Mouse (Mus musculus): ENCODE measurements around the gene Pigk. TPM values are rescaled to one million over a fixed set of nuclear protein-coding genes. Genes with fewer than 3 reads are reported as not detected.

The Pigk gene
- polyA plus RNA-seq, 1 experiment from 2014 or later, result 47.9 TPM

DNA sequence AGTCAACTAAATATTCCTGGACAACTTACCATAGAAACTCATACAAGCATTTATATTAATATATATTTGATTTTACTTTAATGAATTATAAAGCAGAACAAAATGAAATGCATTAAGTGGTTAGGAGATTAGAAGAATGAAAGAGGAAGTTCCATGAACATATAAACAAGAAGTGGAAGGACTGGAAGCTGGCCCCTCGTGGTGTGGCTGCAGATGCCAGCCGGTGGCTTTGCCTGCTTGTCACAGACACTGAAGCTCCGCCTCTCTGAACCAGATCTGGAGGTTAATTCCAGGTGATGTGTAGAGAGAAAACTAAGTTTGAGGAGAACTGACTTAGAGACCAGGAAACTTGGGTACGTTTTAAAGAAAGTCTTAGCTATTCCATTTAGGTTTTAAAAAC, 181.0 kb downstream of the Pigk start:
- H3K4me2 ChIP-seq, result no peak overlapping the region
- H3K27me3 ChIP-seq, result no peaks in the 10 kb centered on the region
- H3K4me3 ChIP-seq, result no peak overlapping the region
- no peaks in the 10 kb centered on the region for H3K36me3 ChIP-seq
- H3K27ac ChIP-seq, result no peak overlapping the region
- ATAC-seq (ENCODE audit: low FRiP score), result no peak
- no peaks in the 10 kb centered on the region for H3K4me1 ChIP-seq (replicated peaks)
- no peaks in the 10 kb centered on the region for H3K9me3 ChIP-seq
- H3K9ac ChIP-seq, result no peak overlapping the region
- WGBS, result 70% methylated on average over 4 of the region's 4 CpGs

DNA sequence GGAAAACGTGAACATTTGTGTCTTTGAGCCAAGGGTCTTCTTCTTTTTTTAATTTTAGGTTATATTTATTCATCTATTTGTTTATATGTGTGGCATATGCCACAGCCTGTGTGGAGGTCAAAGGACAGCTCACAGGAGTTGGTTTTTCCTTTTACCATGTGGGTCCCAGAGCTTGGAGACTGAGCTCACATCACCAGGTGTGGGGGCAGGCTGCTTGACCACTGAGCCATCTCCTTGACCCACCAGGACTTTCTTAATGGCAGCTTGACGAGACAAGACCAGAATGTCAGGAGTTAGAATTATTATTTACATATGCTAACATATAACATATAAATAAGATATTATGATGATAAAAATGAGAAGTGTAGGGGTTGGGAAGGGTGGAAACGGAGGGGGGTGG, 182.2 kb downstream of the Pigk start:
- no peak for ATAC-seq (ENCODE audit: low FRiP score)
- H3K27me3 ChIP-seq, result no peaks in the 10 kb centered on the region
- no peak overlapping the region for H3K4me3 ChIP-seq
- 72% methylated on average over 3 of the region's 3 CpGs for WGBS
- H3K36me3 ChIP-seq, result no peaks in the 10 kb centered on the region
- no peak overlapping the region for H3K9ac ChIP-seq
- no peak overlapping the region for H3K27ac ChIP-seq
- no peak overlapping the region for H3K4me2 ChIP-seq
- H3K4me1 ChIP-seq (replicated peaks), result no peaks in the 10 kb centered on the region
- H3K9me3 ChIP-seq, result no peaks in the 10 kb centered on the region

DNA sequence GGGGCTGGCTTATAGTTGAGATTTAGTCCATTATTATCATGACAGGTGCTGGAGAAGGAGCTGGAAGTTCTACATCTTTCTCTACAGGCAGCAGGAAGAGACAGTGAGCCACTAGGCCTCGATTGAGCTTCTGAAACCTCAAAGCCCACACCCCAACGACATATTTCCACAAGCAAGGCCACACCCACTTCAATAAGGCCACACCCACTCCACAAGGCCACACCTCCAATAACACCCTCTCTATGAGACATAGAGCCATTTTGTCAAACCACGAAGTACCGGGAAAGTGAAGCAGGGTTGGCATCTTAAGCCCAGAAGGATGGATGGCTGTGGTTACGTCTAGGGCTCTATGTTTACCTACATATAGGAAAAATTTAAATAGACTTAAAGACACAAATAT, 183.3 kb downstream of the Pigk start:
- 86% methylated on average over 5 of the region's 5 CpGs for WGBS
- no peak for ATAC-seq (ENCODE audit: low FRiP score)

DNA sequence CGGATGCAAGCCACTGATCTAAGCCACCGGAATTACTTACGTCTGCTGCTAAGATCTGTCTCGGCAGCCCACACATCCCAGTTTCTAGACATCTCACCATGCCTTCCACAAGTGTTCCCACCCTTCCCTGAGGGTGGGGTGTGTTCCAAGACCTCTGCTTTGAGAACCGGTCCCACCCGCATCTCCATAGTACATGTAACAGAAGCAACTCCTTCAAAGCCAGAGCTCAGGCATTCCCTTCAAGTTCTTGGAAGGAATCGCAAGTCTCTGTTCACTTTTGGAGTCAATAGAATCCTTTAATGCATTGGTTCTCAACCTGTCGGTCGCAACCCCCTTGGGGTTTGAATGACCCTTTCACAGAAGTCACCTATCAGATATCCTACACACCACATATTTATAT, 185.0 kb downstream of the Pigk start:
- Histone ChIP-seq H3K27me3 (no peaks in the 10 kb centered on the region), H3K4me3 (no peak overlapping the region), H3K4me1 (replicated peaks) (no peaks in the 10 kb centered on the region), H3K27ac (no peak overlapping the region), H3K36me3 (no peaks in the 10 kb centered on the region), H3K4me2 (no peak overlapping the region), H3K9ac (no peak overlapping the region), H3K9me3 (no peaks in the 10 kb centered on the region)
- WGBS, result 94% methylated on average over 9 of the region's 9 CpGs
- ATAC-seq (ENCODE audit: low FRiP score), result no peak

More for the DNA sequence above, 183.3 kb downstream of the Pigk start:
- no peaks in the 10 kb centered on the region for H3K27me3 ChIP-seq
- no peak overlapping the region for H3K4me2 ChIP-seq
- no peak overlapping the region for H3K4me3 ChIP-seq
- no peaks in the 10 kb centered on the region for H3K36me3 ChIP-seq
- no peaks in the 10 kb centered on the region for H3K9me3 ChIP-seq
- H3K27ac ChIP-seq, result no peak overlapping the region
- no peaks in the 10 kb centered on the region for H3K4me1 ChIP-seq (replicated peaks)
- H3K9ac ChIP-seq, result no peak overlapping the region

DNA sequence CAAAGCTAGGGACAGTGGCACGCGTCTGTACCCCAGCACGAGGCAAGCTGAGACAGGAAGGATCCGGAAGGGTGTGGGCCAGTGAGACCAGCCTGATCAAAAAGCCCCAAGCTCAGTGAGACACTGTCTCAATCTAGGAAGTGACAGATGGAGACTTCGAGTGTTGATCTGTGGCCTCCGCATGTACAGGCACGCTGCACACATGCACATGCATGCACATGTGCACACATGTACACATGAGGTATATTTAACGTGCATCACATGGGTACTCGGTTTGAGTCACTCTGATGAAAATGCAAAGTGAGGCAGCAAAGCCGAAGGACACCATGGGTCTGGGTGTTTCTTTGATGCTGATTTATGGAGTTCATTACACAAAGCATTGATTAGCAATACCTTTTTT, 191.1 kb downstream of the Pigk start:
- no peak overlapping the region for H3K4me3 ChIP-seq
- peaks cover 7% of the 10 kb centered on the region for H3K4me1 ChIP-seq (replicated peaks)
- H3K36me3 ChIP-seq, result no peaks in the 10 kb centered on the region
- H3K27ac ChIP-seq, result no peak overlapping the region
- H3K9me3 ChIP-seq, result no peaks in the 10 kb centered on the region
- no peak for ATAC-seq (ENCODE audit: low FRiP score)
- H3K9ac ChIP-seq, result no peak overlapping the region
- H3K4me2 ChIP-seq, result no peak overlapping the region
- no peaks in the 10 kb centered on the region for H3K27me3 ChIP-seq
- 92% methylated on average over 10 of the region's 10 CpGs for WGBS

DNA sequence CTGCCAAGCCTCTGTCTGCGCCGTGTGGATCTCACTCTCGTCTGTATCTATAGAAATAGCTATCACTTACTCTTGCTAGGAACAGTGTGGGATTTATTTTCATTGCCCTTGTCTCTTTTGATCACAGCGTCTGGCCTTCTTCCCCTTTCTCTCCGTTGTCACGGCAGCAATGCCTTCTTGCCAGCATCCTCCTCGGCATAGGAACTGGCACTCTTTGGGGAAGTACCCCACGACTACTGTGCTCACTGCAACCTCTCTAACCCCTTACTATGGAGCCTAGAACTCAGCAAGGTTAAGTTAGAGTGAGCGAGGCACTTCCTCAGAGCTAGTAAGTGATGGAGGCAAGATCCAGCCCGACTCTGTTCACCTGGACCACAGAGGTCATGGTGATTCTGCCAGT, 191.9 kb downstream of the Pigk start:
- H3K9ac ChIP-seq, result no peak overlapping the region
- no peak overlapping the region for H3K4me3 ChIP-seq
- no peak overlapping the region for H3K27ac ChIP-seq
- peaks cover 7% of the 10 kb centered on the region for H3K4me1 ChIP-seq (replicated peaks)
- no peaks in the 10 kb centered on the region for H3K36me3 ChIP-seq
- H3K4me2 ChIP-seq, result no peak overlapping the region
- WGBS, result 59% methylated on average over 10 of the region's 10 CpGs
- no peak for ATAC-seq (ENCODE audit: low FRiP score)
- H3K9me3 ChIP-seq, result no peaks in the 10 kb centered on the region
- no peaks in the 10 kb centered on the region for H3K27me3 ChIP-seq

DNA sequence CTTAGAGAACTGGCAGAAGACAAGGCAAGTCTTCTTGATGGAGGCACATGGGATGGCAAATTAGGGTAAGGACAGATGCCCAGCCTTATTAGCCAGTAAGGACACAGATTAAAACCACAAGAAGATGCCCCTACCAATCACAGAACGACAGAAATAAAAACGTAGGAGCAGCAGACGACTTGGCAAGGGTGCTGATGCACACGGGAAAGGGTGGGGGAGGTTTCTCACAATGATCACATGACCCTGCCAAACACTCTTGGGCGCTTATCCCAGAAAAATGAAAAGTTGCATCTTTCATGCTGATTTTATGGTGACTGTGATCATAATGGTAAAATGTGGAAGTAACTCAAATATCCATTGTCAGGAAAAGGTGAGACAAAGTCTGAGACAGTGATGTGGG, 193.2 kb downstream of the Pigk start:
- peaks cover 7% of the 10 kb centered on the region for H3K4me1 ChIP-seq (replicated peaks)
- H3K4me2 ChIP-seq, result no peak overlapping the region
- H3K27me3 ChIP-seq, result no peaks in the 10 kb centered on the region
- no peak overlapping the region for H3K4me3 ChIP-seq
- no peak overlapping the region for H3K9ac ChIP-seq
- no peak overlapping the region for H3K27ac ChIP-seq
- no peaks in the 10 kb centered on the region for H3K9me3 ChIP-seq
- H3K36me3 ChIP-seq, result no peaks in the 10 kb centered on the region
- no peak for ATAC-seq (ENCODE audit: low FRiP score)
- 87% methylated on average over 5 of the region's 5 CpGs for WGBS

DNA sequence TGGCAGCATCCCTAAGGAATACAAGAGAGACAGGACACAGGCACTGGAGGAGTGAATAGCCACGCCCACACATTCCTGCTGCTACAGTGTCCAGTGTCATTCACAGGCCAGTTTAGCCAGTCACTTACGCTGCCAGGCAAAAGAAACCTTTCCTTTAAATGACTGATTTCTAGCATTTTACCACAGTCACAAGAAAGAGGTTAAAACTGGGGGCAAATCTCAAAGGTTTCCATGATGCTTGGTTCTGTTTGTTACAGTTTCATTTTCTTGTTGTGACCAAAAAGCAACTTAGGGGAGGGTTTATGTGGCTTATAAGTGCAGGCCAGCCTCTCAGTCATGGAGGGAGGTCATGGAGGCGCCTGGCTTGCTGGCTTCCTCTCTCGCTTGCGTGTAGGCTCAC, 193.8 kb downstream of the Pigk start:
- no peak overlapping the region for H3K4me2 ChIP-seq
- ATAC-seq (ENCODE audit: low FRiP score), result no peak
- H3K4me3 ChIP-seq, result no peak overlapping the region
- H3K36me3 ChIP-seq, result no peaks in the 10 kb centered on the region
- H3K27me3 ChIP-seq, result no peaks in the 10 kb centered on the region
- no peak overlapping the region for H3K9ac ChIP-seq
- WGBS, result 83% methylated on average over 5 of the region's 5 CpGs
- H3K9me3 ChIP-seq, result no peaks in the 10 kb centered on the region
- H3K27ac ChIP-seq, result no peak overlapping the region
- H3K4me1 ChIP-seq (replicated peaks), result peaks cover 7% of the 10 kb centered on the region

DNA sequence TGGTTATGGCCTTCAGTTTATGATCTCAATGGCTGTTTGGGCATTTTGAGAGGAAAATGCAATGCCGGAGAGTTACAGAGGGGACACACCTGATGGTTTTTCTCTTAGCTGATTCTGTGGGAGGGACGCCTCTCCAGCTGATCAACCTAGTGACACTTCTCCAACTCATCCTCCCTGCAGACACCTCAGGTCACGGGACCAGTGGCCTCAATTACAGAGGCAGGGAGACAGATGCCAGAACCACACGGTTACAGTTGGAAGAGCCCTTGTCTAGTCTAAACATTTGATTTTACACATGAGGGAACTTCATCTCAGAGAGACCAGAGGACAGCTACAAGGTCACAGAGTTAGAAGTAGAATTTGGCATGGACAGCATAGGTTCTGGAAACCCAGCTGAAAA, 197.7 kb downstream of the Pigk start:
- 86% methylated on average over 4 of the region's 4 CpGs for WGBS

DNA sequence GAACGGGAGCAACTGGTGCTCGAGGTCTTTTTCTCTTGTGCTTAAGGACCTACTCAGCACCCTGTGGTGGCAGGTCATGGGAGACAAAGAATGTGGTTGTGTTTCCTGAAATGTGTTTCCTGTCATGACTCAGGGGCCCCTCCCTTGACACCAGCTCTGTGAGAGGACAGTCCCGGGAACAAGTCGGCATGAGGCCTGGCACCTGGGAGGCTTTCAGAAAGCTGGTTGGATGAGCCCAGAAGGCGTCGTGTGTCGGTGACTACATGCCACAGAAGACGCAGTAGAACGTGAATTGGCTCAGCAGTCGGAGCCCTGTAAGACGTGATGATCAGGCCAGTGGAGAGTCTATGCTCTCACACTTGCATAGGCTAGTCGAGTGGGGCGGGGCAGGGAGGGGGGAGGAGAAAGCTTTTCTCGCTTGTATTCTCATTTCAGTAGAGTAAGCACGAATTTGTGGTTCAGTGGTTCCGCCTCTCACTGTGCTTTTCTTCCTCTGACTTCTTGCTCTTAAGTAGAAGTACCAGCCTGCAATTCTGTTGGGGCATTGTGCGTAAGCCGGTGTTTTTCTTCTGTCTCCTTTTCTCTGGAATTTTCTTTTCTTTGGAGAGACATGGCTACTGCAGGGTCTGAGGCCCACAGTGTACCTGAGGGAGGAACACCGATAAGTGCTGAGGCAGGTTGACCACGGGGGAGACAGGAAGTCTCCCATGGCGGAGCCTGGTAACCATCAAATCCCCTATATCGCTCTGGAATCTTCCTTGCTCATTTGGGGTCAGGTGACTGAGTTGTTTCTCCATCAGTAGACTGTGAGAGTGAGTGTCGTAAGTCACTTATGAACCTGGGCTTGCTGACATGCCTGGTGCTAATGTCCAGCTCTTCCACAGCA, 198.6 kb downstream of the Pigk start:
- no peaks in the 10 kb centered on the region for H3K36me3 ChIP-seq
- H3K27me3 ChIP-seq, result no peaks in the 10 kb centered on the region
- H3K4me1 ChIP-seq (replicated peaks), result no peaks in the 10 kb centered on the region
- H3K27ac ChIP-seq, result no peak overlapping the region
- no peak overlapping the region for H3K9ac ChIP-seq
- H3K4me2 ChIP-seq, result no peak overlapping the region
- H3K9me3 ChIP-seq, result no peaks in the 10 kb centered on the region
- WGBS, result 87% methylated on average over 23 of the region's 23 CpGs
- no peak overlapping the region for H3K4me3 ChIP-seq
- no peak for ATAC-seq (ENCODE audit: low FRiP score)

More for the DNA sequence above, 197.7 kb downstream of the Pigk start:
- Histone ChIP-seq H3K4me3 (no peak overlapping the region), H3K9me3 (no peaks in the 10 kb centered on the region), H3K4me2 (no peak overlapping the region), H3K27ac (no peak overlapping the region), H3K27me3 (no peaks in the 10 kb centered on the region), H3K4me1 (replicated peaks) (no peaks in the 10 kb centered on the region), H3K36me3 (no peaks in the 10 kb centered on the region), H3K9ac (no peak overlapping the region)
- no peak for ATAC-seq (ENCODE audit: low FRiP score)

DNA sequence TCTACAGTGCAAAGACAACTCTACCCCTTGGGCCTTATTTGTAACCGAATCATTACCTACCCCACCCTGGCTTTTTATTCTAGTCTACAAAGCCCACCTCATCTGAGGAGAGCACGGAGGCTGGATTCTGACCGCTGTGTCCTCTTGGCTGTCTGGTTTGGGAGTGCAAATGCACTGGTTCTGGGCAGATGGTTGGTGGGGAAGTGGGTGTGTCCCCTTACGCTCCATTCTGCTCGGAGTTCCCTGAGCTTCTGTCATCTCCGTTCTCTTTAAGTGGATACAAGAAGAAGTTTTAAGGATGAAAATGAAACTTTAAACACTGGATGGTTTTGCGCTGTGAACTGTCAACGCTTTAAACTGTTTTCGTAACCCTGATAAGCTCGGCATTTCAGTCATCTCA, 199.2 kb downstream of the Pigk start:
- H3K9me3 ChIP-seq, result no peaks in the 10 kb centered on the region
- no peaks in the 10 kb centered on the region for H3K4me1 ChIP-seq (replicated peaks)
- H3K27me3 ChIP-seq, result no peaks in the 10 kb centered on the region
- H3K27ac ChIP-seq, result no peak overlapping the region
- ATAC-seq (ENCODE audit: low FRiP score), result no peak
- no peak overlapping the region for H3K4me2 ChIP-seq
- no peaks in the 10 kb centered on the region for H3K36me3 ChIP-seq
- no peak overlapping the region for H3K4me3 ChIP-seq
- H3K9ac ChIP-seq, result no peak overlapping the region
- 94% methylated on average over 10 of the region's 10 CpGs for WGBS

DNA sequence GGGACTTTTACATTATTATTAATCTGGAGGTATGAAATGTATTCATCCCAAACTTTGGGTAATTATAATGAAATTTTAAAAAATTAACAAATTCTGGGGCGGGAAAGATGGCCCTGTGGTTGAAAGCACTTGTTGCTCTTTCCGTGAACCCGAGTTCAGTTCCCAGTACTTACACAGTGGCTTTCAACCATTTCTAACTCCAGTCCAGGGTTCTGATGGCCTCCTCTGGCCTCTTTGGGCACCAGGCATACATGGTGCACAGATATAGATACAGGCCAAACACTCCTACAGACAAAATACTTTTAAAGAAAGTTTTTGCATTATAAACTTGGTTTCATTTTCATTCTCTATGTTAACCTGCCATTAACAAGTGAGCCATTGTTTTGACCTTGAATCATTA, 199.7 kb downstream of the Pigk start:
- ATAC-seq (ENCODE audit: low FRiP score), result no peak
- no peak overlapping the region for H3K4me2 ChIP-seq

DNA sequence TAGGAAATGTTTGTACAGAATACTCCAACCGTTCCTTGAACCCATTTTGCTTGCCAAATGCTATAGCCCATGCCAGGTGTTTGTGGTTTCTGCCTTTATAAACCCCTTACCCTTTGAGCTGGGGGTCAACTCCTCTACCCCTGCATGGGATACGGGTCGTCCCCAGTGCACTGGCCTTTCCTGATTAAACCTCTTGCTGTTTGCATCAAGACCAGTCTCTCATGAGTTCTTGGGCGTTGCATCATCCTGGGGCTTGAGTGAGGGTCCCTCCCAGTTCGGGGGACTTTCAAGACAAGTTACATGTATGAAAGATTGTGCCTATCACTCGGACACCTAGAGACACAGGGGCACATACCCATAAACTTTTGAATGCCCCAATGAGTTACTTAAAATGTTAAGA, 200.5 kb downstream of the Pigk start:
- Histone ChIP-seq H3K4me1 (replicated peaks) (no peaks in the 10 kb centered on the region), H3K4me2 (no peak overlapping the region), H3K9me3 (no peaks in the 10 kb centered on the region), H3K27ac (no peak overlapping the region), H3K27me3 (no peaks in the 10 kb centered on the region), H3K36me3 (no peaks in the 10 kb centered on the region), H3K4me3 (no peak overlapping the region), H3K9ac (no peak overlapping the region)
- ATAC-seq (ENCODE audit: low FRiP score), result no peak
- WGBS, result 83% methylated on average over 6 of the region's 6 CpGs

More for the DNA sequence above, 199.7 kb downstream of the Pigk start:
- H3K36me3 ChIP-seq, result no peaks in the 10 kb centered on the region
- no peaks in the 10 kb centered on the region for H3K27me3 ChIP-seq
- no peak overlapping the region for H3K9ac ChIP-seq
- WGBS, result 98% methylated on average over 3 of the region's 3 CpGs
- no peaks in the 10 kb centered on the region for H3K9me3 ChIP-seq
- H3K4me1 ChIP-seq (replicated peaks), result no peaks in the 10 kb centered on the region
- H3K27ac ChIP-seq, result no peak overlapping the region
- no peak overlapping the region for H3K4me3 ChIP-seq

All from hindbrain, embryonic 13.5 days (tissue).